Mouse (Mus musculus) left cerebral cortex, postnatal 10 days (tissue): ENCODE results near the gene Nxph3. TPM values are rescaled to one million over a fixed set of nuclear protein-coding genes. Genes with fewer than 3 reads are reported as not detected.
A peak's percentile ranks its signal among the peaks of the same experiment; 100 is the strongest.

Source experiments
- DNase-seq, 2 experiments: peaks; one replicate each; pipeline ENCODE4 v3.0.0; 2021 to 2022; ENCODE audit warnings: low spot score in 2 of 2, mixed read lengths in 1 of 2; ENCODE audit errors: extremely low spot score in 1 of 2
- intact Hi-C: fragments of 180-260 bp; cut with DNase I; formaldehyde crosslinking; loops from one replicate; pipeline ENCODE4 v1.15.1; 2025
- total RNA-seq, 2 experiments: library from RNA; stranded (reverse); gene quantifications; 2 replicates each; pipeline ENCODE4 v1.2.3; 2021

The Nxph3 gene
- total RNA-seq, 2 experiments from 2014 or later = 35.6 to 41.7 TPM

GRCm38 (mm10) chr11:95521563-95521962, 7.2 kb upstream of the Nxph3 start:
- intact Hi-C loops = loop anchor here (1.0 to 10.0 kb wide), 5 partner anchors 123 to 404 kb away; partner anchors contain the start of genes Kat7 and Slc35b1
- peak; percentile 77 to 80 for DNase-seq

DNA sequence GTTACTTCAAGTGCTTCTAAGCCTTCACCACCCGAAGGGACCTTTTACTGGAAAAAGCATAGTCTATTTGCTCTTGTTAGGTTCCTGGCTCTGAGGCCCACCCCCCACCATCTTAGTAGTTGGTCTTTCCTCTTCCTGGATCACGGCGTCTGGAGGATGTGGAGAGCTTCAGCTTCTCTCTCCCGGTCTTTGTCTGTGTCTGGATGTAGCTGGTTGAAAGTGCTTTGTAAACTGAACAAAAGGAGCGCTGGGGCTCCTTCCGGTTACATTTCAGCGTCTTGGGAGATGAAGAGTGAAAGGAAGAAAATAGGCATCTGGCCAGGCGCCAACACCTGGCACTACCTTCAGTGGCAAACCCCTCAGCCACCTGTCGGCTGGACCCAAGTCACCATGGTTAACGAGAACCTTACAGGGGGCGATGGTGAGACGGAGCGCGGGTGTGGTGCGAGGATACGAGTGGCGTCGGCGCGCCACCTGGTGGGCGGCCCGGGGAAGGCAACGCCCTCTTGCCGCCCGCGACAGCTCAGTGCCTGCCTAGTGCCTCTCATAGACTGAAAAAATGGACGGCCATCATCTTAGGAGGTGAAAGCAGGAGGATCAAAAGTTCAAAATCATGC, 6.2 kb upstream of the Nxph3 start:
- intact Hi-C loops = loop anchor here (1.0 to 10.0 kb wide), 5 partner anchors 122 to 403 kb away; partner anchors contain the start of genes Kat7 and Slc35b1

GRCm38 (mm10) chr11:95519996-95520395, 5.6 kb upstream of the Nxph3 start:
- no peak for DNase-seq
- intact Hi-C loops = loop anchor here (2.0 to 10.0 kb wide), 4 partner anchors 121 to 403 kb away; partner anchors contain the start of gene Kat7

More for the DNA sequence above, 6.2 kb upstream of the Nxph3 start:
- DNase-seq = peak; percentile 80 to 91

- DNase-seq = no peak
- intact Hi-C loops = no loop called here
These were observed 4.9 kb upstream of the Nxph3 start for GRCm38 (mm10) chr11:95519299-95519698.

DNA sequence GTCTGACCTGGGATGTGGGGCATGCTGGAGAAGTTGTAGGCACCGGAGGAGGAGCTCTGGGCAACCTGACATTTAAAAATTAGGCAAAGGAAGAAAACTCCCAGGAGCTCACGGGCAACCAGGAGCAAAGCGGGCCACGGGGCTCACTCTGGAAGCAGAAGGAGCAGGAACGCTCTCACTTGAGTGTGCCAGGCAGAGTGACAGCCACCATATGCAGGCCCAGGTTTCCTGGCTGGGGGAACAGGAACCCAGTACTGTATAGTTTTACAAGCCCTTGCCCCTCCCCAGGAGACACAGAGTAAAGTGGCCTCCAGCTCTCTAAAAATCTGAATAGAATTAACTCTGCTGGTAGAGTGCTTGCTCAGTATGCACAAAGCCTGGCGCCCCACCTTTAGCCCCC, 2.8 kb upstream of the Nxph3 start:
- intact Hi-C loops = no loop called here
- DNase-seq = no peak

- intact Hi-C loops = no loop called here
- DNase-seq = no peak
These were observed 2.1 kb upstream of the Nxph3 start for GRCm38 (mm10) chr11:95516491-95516911.

DNA sequence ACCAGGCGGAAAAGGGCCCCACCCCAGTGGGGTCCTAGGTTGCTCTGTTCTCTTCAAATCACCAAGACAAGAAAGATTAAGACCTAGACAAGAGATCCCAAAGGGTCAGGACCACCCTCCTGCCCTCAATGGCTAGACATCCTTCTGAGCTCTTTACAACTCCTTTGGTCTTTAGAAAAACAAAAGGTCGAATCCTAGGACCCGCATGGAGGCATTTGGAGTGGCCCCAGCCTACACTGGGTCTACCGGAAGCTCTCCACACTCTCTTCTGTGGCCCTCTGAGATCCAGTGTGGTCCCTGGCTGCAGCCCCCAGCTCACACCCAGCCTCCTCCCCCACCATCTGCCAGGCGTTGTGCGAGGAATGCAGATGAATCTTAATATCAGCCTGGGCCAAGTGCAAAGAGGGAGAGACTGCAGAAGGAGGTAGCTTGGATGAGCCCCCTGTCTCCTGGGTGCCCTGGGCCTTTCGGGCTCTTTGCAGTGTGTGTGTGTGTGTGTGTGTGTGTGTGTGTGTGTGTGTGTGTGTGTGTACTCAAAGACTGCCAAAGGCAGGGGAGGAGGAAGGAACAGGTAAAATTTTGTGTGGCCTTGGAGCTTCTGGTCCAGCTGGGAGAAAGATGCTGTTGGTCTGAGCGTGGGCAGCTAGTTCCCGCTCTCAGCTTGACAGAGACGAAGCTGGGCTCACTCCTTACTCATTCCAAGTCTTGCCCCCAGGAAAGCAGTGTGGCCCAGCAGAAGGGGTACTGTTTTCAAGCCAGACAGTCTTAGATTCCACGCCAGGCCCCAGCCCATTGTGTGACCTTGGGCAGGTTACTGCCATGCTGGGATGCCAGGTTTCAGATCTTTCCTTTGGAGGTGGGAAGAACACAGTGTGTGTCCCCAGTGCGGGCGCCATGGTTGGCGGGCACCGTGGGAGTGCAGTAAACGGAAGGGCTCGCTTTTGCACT, 1.3 kb upstream of the Nxph3 start:
- no peak for DNase-seq

GRCm38 (mm10) chr11:95513461-95514297, 691 bp downstream of the Nxph3 start:
- intact Hi-C loops = no loop called here
- DNase-seq = no peak

More for the DNA sequence above, 1.3 kb upstream of the Nxph3 start:
- intact Hi-C loops = no loop called here

- DNase-seq = no peak
- intact Hi-C loops = no loop called here
These were observed 2.0 kb downstream of the Nxph3 start for GRCm38 (mm10) chr11:95512383-95512782.

- DNase-seq = no peak
- intact Hi-C loops = no loop called here
These were observed 2.5 kb downstream of the Nxph3 start for GRCm38 (mm10) chr11:95511919-95512318.

GRCm38 (mm10) chr11:95510631-95511030, 3.7 kb downstream of the Nxph3 start:
- intact Hi-C loops = no loop called here

DNA sequence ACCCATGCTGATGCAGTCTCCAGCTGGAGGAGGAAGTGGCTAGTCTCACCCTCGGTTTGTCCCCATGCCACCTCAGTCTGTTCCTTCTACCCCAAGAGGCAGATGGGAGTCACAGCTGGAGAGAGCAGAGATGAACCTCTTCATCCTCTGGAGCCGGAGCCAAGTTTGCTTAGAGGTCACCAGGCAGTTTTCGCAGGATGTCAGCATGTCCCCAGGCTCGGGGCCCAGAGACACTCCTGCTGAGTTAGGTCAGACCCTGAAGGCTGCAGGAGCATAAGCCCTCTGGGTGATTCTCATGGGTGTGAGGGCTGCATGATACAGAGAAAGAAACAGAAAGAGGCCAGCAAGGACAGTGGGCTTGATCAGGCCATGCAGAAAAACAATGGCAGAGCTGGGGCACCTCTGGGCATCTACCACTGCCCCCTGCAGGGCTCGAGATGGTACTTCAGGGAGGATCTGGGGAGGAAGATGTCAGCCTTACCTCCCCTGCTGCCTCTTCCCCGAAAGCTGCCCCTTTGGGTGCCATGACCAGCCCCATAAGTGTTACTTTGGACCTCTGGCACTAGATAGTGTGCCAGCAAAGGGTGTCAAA, 5.1 kb downstream of the Nxph3 start:
- DNase-seq = no peak
- intact Hi-C loops = no loop called here

More at GRCm38 (mm10) chr11:95510631-95511030, 3.7 kb downstream of the Nxph3 start:
- no peak for DNase-seq

DNA sequence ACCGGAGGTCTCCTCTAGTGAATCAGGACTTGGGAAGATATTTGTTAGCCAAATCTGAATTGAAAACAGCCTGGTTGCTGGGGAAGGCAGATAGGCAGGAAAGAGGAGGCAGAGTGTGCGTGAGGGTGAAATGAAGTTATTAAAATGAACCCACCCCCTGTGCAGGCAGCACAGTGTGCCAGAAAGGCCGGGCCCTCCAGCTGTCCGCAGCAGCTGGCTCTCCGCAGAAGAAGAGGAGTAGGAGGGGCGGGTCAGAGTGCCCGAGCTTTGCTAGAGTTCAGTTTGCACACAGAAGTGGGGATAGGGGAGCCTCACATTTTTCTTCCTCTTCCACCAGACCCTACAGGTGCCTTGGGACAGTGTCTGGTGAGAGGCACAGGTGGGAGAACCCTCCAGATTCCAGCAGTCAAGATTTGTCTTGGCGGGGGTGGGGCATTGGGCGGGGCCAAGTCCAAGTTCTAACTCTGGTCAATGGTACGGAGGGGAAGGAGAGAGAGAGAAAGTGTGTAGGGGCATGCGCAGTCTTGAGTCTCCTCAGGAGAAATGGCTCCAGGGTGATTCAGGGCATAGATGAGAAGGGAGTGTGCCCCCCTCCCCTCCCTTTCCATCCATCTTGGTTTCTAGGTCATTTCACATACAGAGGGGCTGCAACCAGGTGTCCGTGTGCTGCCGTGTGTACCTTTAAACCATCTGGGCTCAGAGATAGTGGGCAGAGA, 6.0 kb downstream of the Nxph3 start:
- intact Hi-C loops = no loop called here
- DNase-seq = no peak

- intact Hi-C loops = no loop called here
- no peak for DNase-seq
These were observed 6.6 kb downstream of the Nxph3 start for GRCm38 (mm10) chr11:95507785-95508184.

DNA sequence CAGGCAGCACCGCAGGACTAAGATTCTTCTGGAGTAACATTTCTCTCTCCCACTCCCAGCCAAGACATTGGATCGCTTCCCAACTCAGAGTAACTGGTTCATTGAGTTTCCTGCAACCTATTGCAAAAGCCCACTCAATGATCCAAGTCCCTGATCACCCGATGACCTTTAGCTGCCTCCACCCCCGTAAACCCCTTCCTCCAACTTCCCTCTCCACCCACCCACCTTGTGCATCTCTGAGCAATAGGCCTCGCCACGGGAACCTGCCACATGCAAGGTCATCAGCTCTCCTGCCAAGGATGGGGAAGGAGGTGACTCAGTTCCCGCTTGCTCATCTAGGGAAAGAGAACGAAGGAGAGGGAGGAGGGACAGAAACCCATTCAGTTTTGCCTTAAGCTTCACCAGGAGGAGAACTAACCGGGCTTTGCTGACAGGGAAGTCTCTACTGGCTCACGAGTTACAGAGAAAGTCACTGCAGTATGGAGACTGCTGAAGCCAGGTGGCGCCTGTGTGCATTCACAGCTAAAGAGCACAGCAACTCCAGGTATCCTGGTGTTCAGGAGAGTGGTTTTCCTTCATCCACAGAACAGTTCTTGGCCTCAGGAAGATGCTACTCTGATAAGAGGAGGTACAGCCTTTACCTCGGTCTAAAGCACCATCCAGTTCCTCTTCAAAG, 7.2 kb downstream of the Nxph3 start:
- intact Hi-C loops = no loop called here

GRCm38 (mm10) chr11:95504271-95504731, 10.1 kb downstream of the Nxph3 start:
- no peak for DNase-seq

More for the DNA sequence above, 7.2 kb downstream of the Nxph3 start:
- DNase-seq = no peak

DNA sequence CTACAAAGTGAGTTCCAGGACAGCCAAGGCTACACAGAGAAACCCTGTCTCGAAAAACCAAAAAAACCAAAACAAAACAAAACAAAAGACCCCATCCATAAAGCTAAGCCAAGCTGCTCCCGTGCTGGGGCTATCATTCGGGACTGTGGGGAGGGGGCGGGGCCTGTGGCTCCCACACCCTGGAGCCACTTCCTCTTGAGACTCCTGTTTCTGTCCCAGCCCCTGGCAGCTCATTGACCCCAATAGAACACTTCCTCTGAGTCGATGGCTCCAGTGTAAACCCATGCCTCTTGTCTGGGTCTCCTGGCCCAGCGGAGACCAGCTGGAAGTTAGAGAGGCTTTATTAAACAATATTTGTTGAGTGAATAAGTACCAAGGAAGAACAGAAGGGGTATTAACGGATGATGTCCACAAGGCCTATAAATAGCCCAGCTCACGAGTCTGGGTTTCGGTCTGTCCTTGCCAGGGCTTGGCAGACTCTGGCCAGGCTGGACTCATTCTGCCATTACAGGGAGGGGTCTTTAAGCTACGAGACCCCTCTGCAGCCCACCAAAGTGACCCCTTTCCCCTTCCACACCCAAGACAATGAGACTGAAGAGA, 10.7 kb downstream of the Nxph3 start:
- intact Hi-C loops = no loop called here
- DNase-seq = no peak

More at GRCm38 (mm10) chr11:95504271-95504731, 10.1 kb downstream of the Nxph3 start:
- intact Hi-C loops = no loop called here
